Mouse (Mus musculus) left cerebral cortex, adult 9 months (tissue): ENCODE measurements around the gene Atg10.

ENCODE experiments used
- DNase-seq, 2 experiments: peaks; one replicate each; pipeline ENCODE4 v3.0.0; 2022; ENCODE audit warnings: low spot score in 2 of 2

Gene Atg10

DNA sequence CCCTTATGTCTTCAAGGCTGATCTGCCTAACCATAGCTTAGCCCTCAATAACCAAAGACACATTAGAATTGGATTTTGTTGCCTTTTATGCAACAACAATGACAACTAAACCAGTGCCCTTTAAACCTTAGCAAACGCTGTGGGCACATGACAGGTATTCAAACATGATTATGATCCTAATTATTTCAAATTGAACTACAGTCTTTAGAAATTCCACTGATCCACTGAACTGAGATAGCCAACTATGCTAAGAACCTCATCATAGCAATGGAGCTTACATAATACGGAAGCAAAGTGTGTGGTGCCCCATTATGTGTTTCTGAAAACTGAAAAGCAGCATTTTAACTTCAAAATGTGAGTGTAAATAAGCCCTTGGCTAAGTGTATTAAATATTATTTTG is 191.9 kb downstream of the Atg10 start:
- no peak for DNase-seq

GRCm38 (mm10) chr13:91023447-91023846 is 200.3 kb downstream of the Atg10 start:
- DNase-seq = no peak

DNA sequence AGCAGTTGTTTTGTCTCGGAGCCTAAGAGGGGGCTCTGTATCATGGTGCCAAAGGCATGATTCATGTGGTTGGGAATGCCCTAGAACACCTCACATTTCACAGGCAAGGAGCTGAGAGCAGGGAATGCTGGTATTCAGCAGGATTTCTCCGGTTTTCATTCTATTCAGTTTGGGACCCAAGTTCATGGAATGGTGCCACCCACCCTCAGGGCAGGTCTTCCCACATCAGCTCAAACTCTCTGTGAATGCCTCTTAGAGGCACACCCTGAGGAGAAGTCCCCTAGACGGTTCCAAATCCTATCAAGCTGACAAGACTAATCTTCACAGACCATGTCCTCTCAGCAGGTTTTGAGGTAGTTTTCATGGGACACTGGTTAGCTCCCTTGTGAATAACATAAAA is 211.9 kb downstream of the Atg10 start:
- no peak for DNase-seq

DNA sequence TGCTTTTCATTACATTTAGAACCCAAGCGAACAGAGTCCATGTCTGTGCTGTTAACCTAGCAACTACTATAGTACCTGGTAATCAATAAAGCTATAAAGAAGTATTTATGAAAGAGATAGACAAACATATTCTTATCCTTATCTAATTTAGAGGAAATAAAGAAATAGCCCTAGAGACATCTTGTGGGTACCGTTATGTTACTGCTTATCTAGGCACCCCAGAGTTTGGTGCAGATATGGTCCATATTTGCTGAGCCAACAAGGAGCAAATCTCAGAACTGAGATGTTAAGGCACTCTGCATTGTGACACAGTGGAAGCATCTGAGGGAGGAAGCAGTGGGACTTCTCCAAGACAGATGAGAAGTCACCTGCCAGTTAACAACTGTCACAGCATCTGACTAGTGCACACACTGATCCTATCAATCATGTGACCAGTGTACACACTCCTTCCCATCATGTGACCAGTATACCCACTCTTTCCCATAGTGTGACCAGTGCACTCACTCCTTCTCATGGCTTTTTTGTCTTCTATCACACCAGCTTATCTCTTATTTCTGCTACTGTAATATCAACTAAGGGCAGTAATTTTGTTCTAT is 228.6 kb downstream of the Atg10 start:
- DNase-seq = no peak

GRCm38 (mm10) chr13:90993602-90994001 is 230.2 kb downstream of the Atg10 start:
- DNase-seq = peak in 1 of 2 experiments; percentile 30

DNA sequence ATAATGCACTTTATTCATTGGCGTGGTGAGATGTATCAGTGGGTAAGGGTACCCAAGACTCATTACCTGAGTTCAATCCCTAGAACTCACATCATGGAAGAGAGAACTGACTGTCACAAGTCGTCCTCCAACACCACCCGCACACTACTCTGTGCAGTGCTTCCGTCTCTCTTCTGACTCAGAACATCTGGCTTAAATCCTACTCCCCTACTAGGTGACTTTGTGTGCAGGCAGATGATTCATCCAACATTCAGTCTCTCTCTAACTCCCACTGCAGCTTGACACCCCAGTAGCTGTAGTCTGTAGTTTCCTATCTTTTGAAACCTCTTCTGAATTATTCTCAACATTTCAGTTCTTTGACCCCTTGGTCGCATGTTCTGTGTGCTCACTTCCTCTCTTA is 230.8 kb downstream of the Atg10 start:
- peak; percentile 44 for DNase-seq

- DNase-seq = no peak
Observed at GRCm38 (mm10) chr13:90988226-90988625, 235.5 kb downstream of the Atg10 start.

- no peak for DNase-seq
Observed at GRCm38 (mm10) chr13:90985417-90985816, 238.4 kb downstream of the Atg10 start.

DNA sequence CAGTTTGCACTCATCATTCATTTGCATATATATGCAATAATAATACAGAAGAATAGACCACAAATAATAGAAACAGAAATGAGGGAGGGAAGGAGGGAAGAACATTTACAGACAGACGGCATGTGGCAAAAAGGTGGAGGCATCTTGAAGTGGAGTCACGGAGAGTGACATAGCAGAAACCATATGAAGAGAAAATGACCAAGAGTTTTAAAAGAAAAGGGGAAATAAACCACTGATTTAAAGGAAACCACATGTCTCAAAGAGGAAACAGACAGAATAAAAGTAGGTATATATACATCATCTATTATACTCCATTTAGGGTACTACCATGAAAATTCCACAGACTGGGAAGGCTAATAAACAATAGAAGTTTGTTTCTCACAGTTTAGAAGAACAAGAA is 239.7 kb downstream of the Atg10 start:
- DNase-seq = no peak

GRCm38 (mm10) chr13:90981798-90982197 is 242.0 kb downstream of the Atg10 start:
- DNase-seq = no peak

GRCm38 (mm10) chr13:90980878-90981674 is 242.7 kb downstream of the Atg10 start:
- DNase-seq = no peak

DNA sequence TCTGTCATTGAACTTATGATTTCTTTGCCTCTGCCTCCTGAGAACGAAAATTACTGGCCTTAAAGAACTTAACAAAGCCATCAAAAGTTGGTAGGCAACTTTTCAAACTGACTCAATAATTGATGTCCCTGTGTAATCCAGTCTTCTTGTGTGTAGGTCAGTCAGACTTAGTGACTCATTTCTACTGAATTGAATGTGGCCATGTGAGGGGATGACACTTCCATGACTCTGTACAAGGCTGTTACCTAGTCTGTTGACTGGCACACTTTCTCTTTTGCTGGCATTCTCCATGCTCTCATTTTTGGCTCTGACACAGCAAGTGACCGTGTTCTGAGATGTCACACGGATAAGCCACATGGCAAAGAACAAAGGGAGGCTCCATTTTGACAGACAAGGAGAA is 246.7 kb downstream of the Atg10 start:
- DNase-seq = no peak

- no peak for DNase-seq
Observed at GRCm38 (mm10) chr13:90973409-90973808, 250.4 kb downstream of the Atg10 start.

DNA sequence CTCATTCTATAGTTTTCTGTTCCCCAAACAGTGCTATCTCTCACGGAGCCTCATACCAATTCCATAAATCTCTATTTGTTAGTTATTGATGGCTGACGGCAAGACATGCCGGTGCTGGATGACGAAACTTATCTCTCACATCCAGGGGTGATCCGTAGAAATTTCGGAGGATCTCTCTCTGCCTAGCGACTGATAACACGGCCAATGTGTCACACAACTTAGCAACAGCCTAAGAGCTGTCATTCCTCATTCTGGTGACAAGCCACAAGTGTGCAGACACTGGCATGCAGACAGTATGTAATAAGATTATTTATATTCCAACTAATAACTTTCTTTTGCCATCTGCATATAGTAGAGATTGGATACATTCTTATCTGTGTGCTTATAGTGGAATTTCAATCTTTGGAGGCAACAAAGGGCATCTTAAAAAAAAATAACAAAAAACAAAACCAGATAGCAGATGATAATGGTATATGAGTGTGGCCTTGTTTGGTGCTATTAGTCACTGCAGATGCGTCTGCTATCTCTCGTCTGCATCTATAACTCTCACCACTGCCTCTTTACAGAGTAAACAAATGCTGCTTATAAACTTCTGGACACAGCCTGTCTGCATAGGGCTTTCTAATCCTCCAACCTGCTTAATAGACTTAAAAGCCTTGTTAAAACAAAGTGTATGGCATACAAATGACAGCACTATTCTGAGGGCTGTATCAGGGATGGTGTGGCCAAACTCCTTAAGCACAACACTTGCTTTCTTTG is 253.3 kb downstream of the Atg10 start:
- no peak for DNase-seq

DNA sequence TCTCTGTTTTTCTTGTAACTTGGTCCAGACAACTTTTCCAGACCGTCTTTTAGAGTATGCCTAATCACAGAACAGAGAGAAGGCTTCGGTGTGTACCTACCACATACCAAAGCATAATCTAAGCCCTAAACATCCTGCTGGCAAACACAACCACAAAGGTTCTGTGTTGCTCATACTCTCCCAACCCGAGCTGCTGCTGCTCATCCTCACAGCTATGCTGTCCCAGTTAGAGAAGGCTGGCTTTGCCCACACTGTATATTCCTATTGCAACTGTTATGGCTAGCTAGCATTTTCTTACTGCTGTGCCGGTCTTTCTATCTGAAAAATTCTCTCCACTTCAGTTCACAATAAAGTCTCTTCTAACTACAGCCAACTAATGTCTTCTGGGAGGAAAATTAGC is 254.8 kb downstream of the Atg10 start:
- DNase-seq = no peak

- DNase-seq = peak; percentile 33 to 92
Observed at GRCm38 (mm10) chr13:90967422-90967821, 256.3 kb downstream of the Atg10 start.

DNA sequence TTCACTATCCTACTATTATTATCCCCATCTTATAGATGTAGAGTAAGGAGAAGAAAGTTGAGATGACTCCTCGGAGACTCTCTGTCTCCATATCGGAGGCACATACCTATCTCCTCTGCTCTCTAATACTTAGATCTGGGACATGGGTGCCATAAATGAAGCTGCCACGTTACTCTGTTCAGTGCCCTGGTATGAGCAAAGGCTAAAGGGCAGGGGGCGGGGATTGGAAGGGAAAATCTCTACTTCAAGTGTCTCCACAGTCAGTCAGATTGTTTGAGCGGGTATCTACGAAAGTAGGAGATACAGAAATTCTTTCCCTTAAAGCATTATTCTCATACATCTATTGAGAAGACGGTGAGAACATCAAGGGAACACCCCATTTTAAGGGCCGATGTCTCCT is 257.8 kb downstream of the Atg10 start:
- no peak for DNase-seq

DNA sequence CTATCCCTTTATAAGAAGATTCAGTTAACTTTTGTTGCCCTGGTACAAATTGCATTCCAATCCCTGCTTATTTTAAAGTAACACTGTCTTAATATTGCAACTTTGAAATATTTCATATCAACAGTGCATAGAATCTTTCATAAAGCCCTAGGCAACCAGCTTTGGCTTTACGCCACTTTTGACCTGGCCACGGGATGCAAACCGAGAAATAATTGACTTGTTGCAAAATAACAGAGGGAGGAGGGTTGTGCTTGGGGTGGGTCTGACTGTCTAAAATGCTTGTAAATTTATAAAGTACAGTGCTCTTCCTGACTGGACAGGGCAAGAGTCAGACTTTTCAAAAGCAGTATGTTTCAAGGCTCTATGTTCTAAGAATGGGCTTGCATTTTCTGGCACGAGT is 259.3 kb downstream of the Atg10 start:
- DNase-seq = no peak

- DNase-seq = no peak
Observed at GRCm38 (mm10) chr13:90962836-90963760, 260.7 kb downstream of the Atg10 start.

GRCm38 (mm10) chr13:90960591-90960990 is 263.2 kb downstream of the Atg10 start:
- DNase-seq = no peak

DNA sequence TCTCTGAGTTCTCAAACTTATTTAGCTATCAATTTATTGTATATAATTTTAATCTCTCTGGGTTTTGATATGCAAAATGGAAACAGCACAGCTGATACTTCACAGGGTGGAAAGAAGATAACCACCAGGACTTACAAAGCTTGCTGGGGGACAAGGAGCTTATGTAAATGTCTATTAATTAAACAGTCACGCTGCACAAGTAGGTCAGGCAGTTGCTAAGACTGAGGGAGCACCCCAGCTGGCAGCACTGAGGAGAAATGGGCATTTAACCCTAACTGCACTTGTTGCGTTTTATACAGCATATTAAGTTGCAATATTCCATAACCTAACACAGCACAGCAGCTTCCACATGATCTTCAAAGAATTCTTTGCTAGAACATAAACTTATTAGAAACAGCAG is 264.9 kb downstream of the Atg10 start:
- no peak for DNase-seq

- no peak for DNase-seq
Observed at GRCm38 (mm10) chr13:90939600-90939999, 284.2 kb downstream of the Atg10 start.
